Mouse (Mus musculus) heart, adult 18-20 months (tissue): ENCODE measurements around the gene Tsnaxip1. TPM values are rescaled to one million over a fixed set of nuclear protein-coding genes. Genes with fewer than 3 reads are reported as not detected.

ENCODE experiments used
- DNase-seq, 2 experiments: peaks; one replicate each; pipeline ENCODE4 v3.0.0; 2021 to 2022; ENCODE audit warnings: mixed read lengths in 1 of 2
- long read RNA-seq, 2 experiments: library from polyadenylated mRNA; stranded (forward); transcript quantifications; one replicate each; pipeline ENCODE4 v2.0.0; 2021
- total RNA-seq, 2 experiments: library from RNA; stranded (reverse); gene quantifications; 2 replicates each; pipeline ENCODE4 v1.2.3; 2021

Tsnaxip1 gene
- total RNA-seq = not detected
- long read RNA-seq, experiment 1 = 0 reads
- long read RNA-seq, experiment 2 = 0 reads

GRCm38 (mm10) chr8:105826861-105827848 is at the start of gene Tsnaxip1, which contains the start of gene Ranbp10:
Gene Tsnaxip1, plus strand, starts transcription at chr8:105827731.
Gene Ranbp10, minus strand, starts transcription at chr8:105827350.
- peak; percentile 97 to 99 for DNase-seq

GRCm38 (mm10) chr8:105777833-105778232 is 49.7 kb upstream of the Tsnaxip1 start:
- no peak for DNase-seq

GRCm38 (mm10) chr8:105780298-105780697 is 47.2 kb upstream of the Tsnaxip1 start:
- DNase-seq = no peak

GRCm38 (mm10) chr8:105788241-105788640 is 39.3 kb upstream of the Tsnaxip1 start:
- peak in 1 of 2 experiments; percentile 74 for DNase-seq

- DNase-seq = no peak
Observed at GRCm38 (mm10) chr8:105788927-105789326, 38.6 kb upstream of the Tsnaxip1 start.

GRCm38 (mm10) chr8:105789626-105790025 is 37.9 kb upstream of the Tsnaxip1 start:
- no peak for DNase-seq

GRCm38 (mm10) chr8:105793331-105793730 is 34.2 kb upstream of the Tsnaxip1 start:
- DNase-seq = no peak

GRCm38 (mm10) chr8:105794009-105794598 is 33.4 kb upstream of the Tsnaxip1 start:
- no peak for DNase-seq

- no peak for DNase-seq
Observed at GRCm38 (mm10) chr8:105795785-105796184, 31.7 kb upstream of the Tsnaxip1 start.

- DNase-seq = no peak
Observed at GRCm38 (mm10) chr8:105798408-105798807, 29.1 kb upstream of the Tsnaxip1 start.

GRCm38 (mm10) chr8:105799091-105799812 is 28.3 kb upstream of the Tsnaxip1 start:
- peak; percentile 89 to 90 for DNase-seq

GRCm38 (mm10) chr8:105801153-105801904 is 26.2 kb upstream of the Tsnaxip1 start:
- no peak for DNase-seq

- DNase-seq = no peak
Observed at GRCm38 (mm10) chr8:105804797-105805196, 22.7 kb upstream of the Tsnaxip1 start.

- no peak for DNase-seq
Observed at GRCm38 (mm10) chr8:105805346-105805745, 22.2 kb upstream of the Tsnaxip1 start.

GRCm38 (mm10) chr8:105805964-105806363 is 21.6 kb upstream of the Tsnaxip1 start:
- DNase-seq = no peak

- peak in 1 of 2 experiments; percentile 35 for DNase-seq
Observed at GRCm38 (mm10) chr8:105807766-105808165, 19.8 kb upstream of the Tsnaxip1 start.

GRCm38 (mm10) chr8:105808480-105808879 is 19.1 kb upstream of the Tsnaxip1 start:
- DNase-seq = peak; percentile 41 to 43

GRCm38 (mm10) chr8:105810245-105810786 is 17.2 kb upstream of the Tsnaxip1 start:
- no peak for DNase-seq

- DNase-seq = no peak
Observed at GRCm38 (mm10) chr8:105811061-105811460, 16.5 kb upstream of the Tsnaxip1 start.

GRCm38 (mm10) chr8:105811543-105811942 is 16.0 kb upstream of the Tsnaxip1 start:
- DNase-seq = no peak

GRCm38 (mm10) chr8:105812511-105812910 is 15.0 kb upstream of the Tsnaxip1 start:
- no peak for DNase-seq
